ENCODE assay signal across 11 mouse cellular contexts in genomic region chr10:127838539-127838938, GRCm38 (mm10).
"Had no signal": no experiment of that assay in that cellular context is flagged by ENCODE, and none has a peak within 500 bp of the region (broad histone marks: within the 10 kb centered on the region; RNA-seq: fewer than 3 reads in every experiment).

No protein-coding gene starts in this region.

- DNase-seq: liver, postnatal 0 days; lung, adult 2 months; lung, postnatal 4 days; midbrain, embryonic 14.5 days; retina, postnatal 1 day; right cerebral cortex, postnatal 25 days; right cerebral cortex, postnatal 4 days; spleen, adult 18-20 months; thymus, adult 2 months; thymus, postnatal 25 days; thymus, postnatal 4 days had no signal
